Mouse (Mus musculus): ENCODE measurements at regions not wholly inside any gene's neighbourhood (a gene's known extent, or its start where the extent isn't known, plus 50 kb on each side); places are given as distances from the start of the nearest gene placed in this dataset.

DNA sequence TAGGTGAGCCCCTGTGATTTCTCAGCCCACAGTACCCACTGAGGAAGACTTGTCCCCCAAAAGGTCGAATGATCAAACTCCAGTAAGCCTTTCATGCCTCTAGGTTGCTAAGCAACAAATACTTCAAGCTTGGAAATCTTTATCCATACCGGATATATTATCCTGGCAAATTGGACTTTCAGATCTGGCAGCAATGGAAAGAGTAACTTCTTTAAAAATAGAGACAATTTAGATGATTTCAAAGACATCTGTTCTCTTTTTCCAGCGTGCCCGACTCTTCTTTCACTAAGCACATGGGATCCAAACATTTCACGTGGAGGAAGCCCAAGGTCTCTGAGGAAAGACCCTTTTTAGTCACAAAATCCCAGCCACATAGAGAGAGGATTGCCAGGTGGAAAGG is 645.4 kb downstream of the Insc start:
- Histone ChIP-seq H3K4me3 (replicated peaks; ENCODE audit: low read length) (no peak overlapping the region), H3K36me3 (ENCODE audit: control insufficient read depth, insufficient read depth, low read length) (no peaks in the 10 kb centered on the region), H3K9me3 (replicated peaks; ENCODE audit: control insufficient read depth, low read length) (no peaks in the 10 kb centered on the region), H3K27ac (ENCODE audit: low read length) (no peak overlapping the region), H3K4me2 (ENCODE audit: low read depth, low read length) (no peak overlapping the region), H3K9ac (ENCODE audit: low read length) (no peak overlapping the region), H3K4me1 (ENCODE audit: control insufficient read depth, insufficient read depth, low read length) (no peaks in the 10 kb centered on the region), H3K27me3 (ENCODE audit: control insufficient read depth, insufficient read depth, low read length) (no peaks in the 10 kb centered on the region)
- ATAC-seq (ENCODE audit: insufficient read depth, low FRiP score), result no peak
- 66% methylated on average over 5 of the region's 5 CpGs for WGBS

GRCm38 (mm10) chr7:115392520-115392919 is 646.1 kb downstream of the Sox6 start:
- Histone ChIP-seq H3K36me3 (ENCODE audit: control insufficient read depth, insufficient read depth, low read length) (no peaks in the 10 kb centered on the region), H3K27ac (ENCODE audit: low read length) (no peak overlapping the region), H3K4me3 (replicated peaks; ENCODE audit: low read length) (no peak overlapping the region), H3K4me1 (ENCODE audit: control insufficient read depth, insufficient read depth, low read length) (no peaks in the 10 kb centered on the region), H3K9me3 (replicated peaks; ENCODE audit: control insufficient read depth, low read length) (no peaks in the 10 kb centered on the region), H3K4me2 (ENCODE audit: low read depth, low read length) (no peak overlapping the region), H3K9ac (ENCODE audit: low read length) (no peak overlapping the region), H3K27me3 (ENCODE audit: control insufficient read depth, insufficient read depth, low read length) (no peaks in the 10 kb centered on the region)
- no peak for ATAC-seq (ENCODE audit: insufficient read depth, low FRiP score)
- WGBS, result 61% methylated on average over 3 of the region's 3 CpGs

- 82% methylated on average over 2 of the region's 2 CpGs for WGBS
- no peaks in the 10 kb centered on the region for H3K9me3 ChIP-seq (replicated peaks; ENCODE audit: control insufficient read depth, low read length)
- H3K4me1 ChIP-seq (ENCODE audit: control insufficient read depth, insufficient read depth, low read length), result no peaks in the 10 kb centered on the region
- no peak for ATAC-seq (ENCODE audit: insufficient read depth, low FRiP score)
- no peak overlapping the region for H3K9ac ChIP-seq (ENCODE audit: low read length)
- no peak overlapping the region for H3K4me3 ChIP-seq (replicated peaks; ENCODE audit: low read length)
- no peak overlapping the region for H3K4me2 ChIP-seq (ENCODE audit: low read depth, low read length)
- H3K27ac ChIP-seq (ENCODE audit: low read length), result peak overlapping the region; percentile 38; the same call in 1 of the 2 replicates
- H3K27me3 ChIP-seq (ENCODE audit: control insufficient read depth, insufficient read depth, low read length), result no peaks in the 10 kb centered on the region
- H3K36me3 ChIP-seq (ENCODE audit: control insufficient read depth, insufficient read depth, low read length), result no peaks in the 10 kb centered on the region
These were observed 640.4 kb downstream of the Sox6 start for GRCm38 (mm10) chr7:115398202-115398601.

DNA sequence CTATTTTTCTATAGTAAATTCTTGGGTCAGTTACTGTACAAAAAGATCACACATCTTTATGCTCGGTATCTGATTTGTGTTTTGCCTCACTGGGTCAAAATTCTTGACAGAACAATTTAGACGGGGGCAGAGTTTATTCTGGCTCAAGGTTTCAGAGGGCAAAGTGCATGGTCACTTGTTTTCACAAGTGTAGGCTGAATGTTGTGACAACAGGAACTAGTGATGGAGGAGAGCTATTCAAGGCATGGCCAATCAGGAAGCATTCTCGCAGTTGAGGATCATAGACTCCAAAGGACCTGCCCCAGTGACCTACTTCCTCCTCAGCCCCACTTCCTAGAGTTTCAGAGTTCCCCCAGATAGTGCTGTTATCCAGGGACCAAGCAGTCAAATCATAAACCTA is 639.1 kb downstream of the Sox6 start:
- H3K9ac ChIP-seq (ENCODE audit: low read length), result no peak overlapping the region
- 57% methylated on average over 3 of the region's 3 CpGs for WGBS
- no peaks in the 10 kb centered on the region for H3K9me3 ChIP-seq (replicated peaks; ENCODE audit: control insufficient read depth, low read length)
- H3K27me3 ChIP-seq (ENCODE audit: control insufficient read depth, insufficient read depth, low read length), result no peaks in the 10 kb centered on the region
- H3K4me2 ChIP-seq (ENCODE audit: low read depth, low read length), result no peak overlapping the region
- no peaks in the 10 kb centered on the region for H3K36me3 ChIP-seq (ENCODE audit: control insufficient read depth, insufficient read depth, low read length)
- no peaks in the 10 kb centered on the region for H3K4me1 ChIP-seq (ENCODE audit: control insufficient read depth, insufficient read depth, low read length)
- no peak overlapping the region for H3K4me3 ChIP-seq (replicated peaks; ENCODE audit: low read length)
- no peak overlapping the region for H3K27ac ChIP-seq (ENCODE audit: low read length)
- ATAC-seq (ENCODE audit: insufficient read depth, low FRiP score), result no peak

DNA sequence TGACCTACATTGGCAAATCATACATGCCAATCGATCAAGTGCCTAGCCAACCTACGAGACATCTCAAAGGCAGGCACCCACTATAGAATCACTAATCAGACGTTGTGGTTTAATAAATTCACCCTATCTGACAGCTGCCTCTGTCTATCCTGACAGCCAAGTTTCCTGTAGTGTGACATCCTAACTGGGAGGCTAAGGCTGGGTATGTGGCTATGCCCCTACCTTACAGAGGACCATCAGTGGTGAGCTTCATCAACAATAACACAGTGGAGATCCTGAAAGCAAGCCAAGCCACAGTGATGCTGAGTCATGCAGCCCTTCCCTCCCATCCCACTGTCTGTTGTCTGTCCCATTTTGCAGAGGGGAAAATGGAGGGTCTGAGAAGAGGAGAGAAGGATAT is 630.7 kb downstream of the Sox6 start:
- no peaks in the 10 kb centered on the region for H3K36me3 ChIP-seq (ENCODE audit: control insufficient read depth, insufficient read depth, low read length)
- H3K4me2 ChIP-seq (ENCODE audit: low read depth, low read length), result no peak overlapping the region
- ATAC-seq (ENCODE audit: insufficient read depth, low FRiP score), result no peak
- H3K9me3 ChIP-seq (replicated peaks; ENCODE audit: control insufficient read depth, low read length), result no peaks in the 10 kb centered on the region
- H3K9ac ChIP-seq (ENCODE audit: low read length), result no peak overlapping the region
- peaks cover 5% of the 10 kb centered on the region; the same call in 1 of the 2 replicates for H3K4me1 ChIP-seq (ENCODE audit: control insufficient read depth, insufficient read depth, low read length)
- no peak overlapping the region for H3K27ac ChIP-seq (ENCODE audit: low read length)
- no peaks in the 10 kb centered on the region for H3K27me3 ChIP-seq (ENCODE audit: control insufficient read depth, insufficient read depth, low read length)
- no peak overlapping the region for H3K4me3 ChIP-seq (replicated peaks; ENCODE audit: low read length)
- WGBS, result 84% methylated on average over 3 of the region's 3 CpGs

GRCm38 (mm10) chr7:115408915-115409314 is 629.7 kb downstream of the Sox6 start:
- Histone ChIP-seq H3K4me1 (ENCODE audit: control insufficient read depth, insufficient read depth, low read length) (peaks cover 5% of the 10 kb centered on the region; the same call in 1 of the 2 replicates), H3K9me3 (replicated peaks; ENCODE audit: control insufficient read depth, low read length) (no peaks in the 10 kb centered on the region), H3K4me3 (replicated peaks; ENCODE audit: low read length) (no peak overlapping the region), H3K36me3 (ENCODE audit: control insufficient read depth, insufficient read depth, low read length) (no peaks in the 10 kb centered on the region), H3K4me2 (ENCODE audit: low read depth, low read length) (no peak overlapping the region), H3K27ac (ENCODE audit: low read length) (no peak overlapping the region), H3K27me3 (ENCODE audit: control insufficient read depth, insufficient read depth, low read length) (no peaks in the 10 kb centered on the region), H3K9ac (ENCODE audit: low read length) (no peak overlapping the region)
- 48% methylated on average over 2 of the region's 2 CpGs for WGBS
- ATAC-seq (ENCODE audit: insufficient read depth, low FRiP score), result no peak

GRCm38 (mm10) chr7:115410501-115411230 is 627.9 kb downstream of the Sox6 start:
- ATAC-seq (ENCODE audit: insufficient read depth, low FRiP score), result no peak
- Histone ChIP-seq H3K4me2 (ENCODE audit: low read depth, low read length) (no peak overlapping the region), H3K36me3 (ENCODE audit: control insufficient read depth, insufficient read depth, low read length) (no peaks in the 10 kb centered on the region), H3K9ac (ENCODE audit: low read length) (no peak overlapping the region), H3K4me1 (ENCODE audit: control insufficient read depth, insufficient read depth, low read length) (peaks cover 5% of the 10 kb centered on the region; the same call in 1 of the 2 replicates), H3K9me3 (replicated peaks; ENCODE audit: control insufficient read depth, low read length) (no peaks in the 10 kb centered on the region), H3K27ac (ENCODE audit: low read length) (no peak overlapping the region), H3K27me3 (ENCODE audit: control insufficient read depth, insufficient read depth, low read length) (no peaks in the 10 kb centered on the region), H3K4me3 (replicated peaks; ENCODE audit: low read length) (no peak overlapping the region)
- 47% methylated on average over 17 of the region's 17 CpGs for WGBS

DNA sequence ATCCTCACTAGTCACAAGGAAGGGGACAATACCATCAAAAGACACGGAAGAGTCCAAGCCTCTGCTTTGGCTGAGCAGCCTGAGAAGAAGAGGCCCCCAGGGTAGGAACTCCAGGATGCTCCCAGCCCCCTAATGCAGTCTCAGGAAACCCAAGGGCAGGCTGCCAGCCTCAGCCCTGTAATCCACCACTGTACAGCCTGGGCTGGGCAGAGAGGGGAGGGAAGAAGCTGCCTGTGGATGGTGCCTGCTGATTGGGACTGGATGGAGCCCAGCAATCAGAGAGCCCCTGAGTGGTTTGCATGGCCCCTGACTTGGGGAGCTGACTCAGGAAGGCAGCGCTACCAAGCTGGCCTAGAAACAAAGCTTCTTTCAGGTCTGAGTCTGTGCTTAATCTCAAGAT is 627.1 kb downstream of the Sox6 start:
- Histone ChIP-seq H3K36me3 (ENCODE audit: control insufficient read depth, insufficient read depth, low read length) (no peaks in the 10 kb centered on the region), H3K27ac (ENCODE audit: low read length) (no peak overlapping the region), H3K9ac (ENCODE audit: low read length) (no peak overlapping the region), H3K4me3 (replicated peaks; ENCODE audit: low read length) (no peak overlapping the region), H3K27me3 (ENCODE audit: control insufficient read depth, insufficient read depth, low read length) (no peaks in the 10 kb centered on the region), H3K4me2 (ENCODE audit: low read depth, low read length) (no peak overlapping the region), H3K9me3 (replicated peaks; ENCODE audit: control insufficient read depth, low read length) (no peaks in the 10 kb centered on the region), H3K4me1 (ENCODE audit: control insufficient read depth, insufficient read depth, low read length) (peaks cover 5% of the 10 kb centered on the region; the same call in 1 of the 2 replicates)
- ATAC-seq (ENCODE audit: insufficient read depth, low FRiP score), result peak; percentile 69; the same call in 1 of the 2 replicates
- WGBS, result 62% methylated on average over 2 of the region's 2 CpGs

DNA sequence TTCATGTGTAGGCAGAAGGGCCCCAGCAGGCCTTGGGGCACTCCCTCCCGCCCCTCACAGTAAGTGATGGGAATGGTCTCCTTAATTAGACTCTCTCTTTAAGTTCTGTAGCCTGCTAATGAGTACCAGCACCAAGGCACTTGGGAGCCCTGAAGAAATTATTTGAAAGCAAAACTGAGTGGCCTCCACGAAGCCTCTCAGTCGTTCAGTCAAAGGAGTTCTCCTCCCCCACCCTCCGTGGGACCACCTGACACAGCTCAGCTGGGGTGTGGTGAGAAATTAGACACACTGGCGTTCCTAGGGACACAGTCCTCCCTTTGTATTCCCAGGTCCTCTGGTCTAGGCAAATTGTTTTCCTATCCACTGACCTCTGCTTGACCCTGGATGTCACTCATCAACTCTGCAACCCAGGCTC is 623.4 kb downstream of the Sox6 start:
- no peak for ATAC-seq (ENCODE audit: insufficient read depth, low FRiP score)
- no peaks in the 10 kb centered on the region for H3K9me3 ChIP-seq (replicated peaks; ENCODE audit: control insufficient read depth, low read length)
- H3K9ac ChIP-seq (ENCODE audit: low read length), result no peak overlapping the region
- no peak overlapping the region for H3K27ac ChIP-seq (ENCODE audit: low read length)
- no peaks in the 10 kb centered on the region for H3K36me3 ChIP-seq (ENCODE audit: control insufficient read depth, insufficient read depth, low read length)
- H3K27me3 ChIP-seq (ENCODE audit: control insufficient read depth, insufficient read depth, low read length), result no peaks in the 10 kb centered on the region
- peaks cover 5% of the 10 kb centered on the region; the same call in 1 of the 2 replicates for H3K4me1 ChIP-seq (ENCODE audit: control insufficient read depth, insufficient read depth, low read length)
- WGBS, result 27% methylated on average over 5 of the region's 5 CpGs
- no peak overlapping the region for H3K4me2 ChIP-seq (ENCODE audit: low read depth, low read length)
- no peak overlapping the region for H3K4me3 ChIP-seq (replicated peaks; ENCODE audit: low read length)

Measured in stomach, embryonic 16.5 days (tissue).